Mouse (Mus musculus) cerebellum, postnatal 14 days (tissue): ENCODE data around the gene Them7.

ENCODE experiments used
- DNase-seq, 2 experiments: peaks; one replicate each; pipeline ENCODE4 v3.0.0; 2021; ENCODE audit warnings: mixed read lengths in 2 of 2

The Them7 gene

DNA sequence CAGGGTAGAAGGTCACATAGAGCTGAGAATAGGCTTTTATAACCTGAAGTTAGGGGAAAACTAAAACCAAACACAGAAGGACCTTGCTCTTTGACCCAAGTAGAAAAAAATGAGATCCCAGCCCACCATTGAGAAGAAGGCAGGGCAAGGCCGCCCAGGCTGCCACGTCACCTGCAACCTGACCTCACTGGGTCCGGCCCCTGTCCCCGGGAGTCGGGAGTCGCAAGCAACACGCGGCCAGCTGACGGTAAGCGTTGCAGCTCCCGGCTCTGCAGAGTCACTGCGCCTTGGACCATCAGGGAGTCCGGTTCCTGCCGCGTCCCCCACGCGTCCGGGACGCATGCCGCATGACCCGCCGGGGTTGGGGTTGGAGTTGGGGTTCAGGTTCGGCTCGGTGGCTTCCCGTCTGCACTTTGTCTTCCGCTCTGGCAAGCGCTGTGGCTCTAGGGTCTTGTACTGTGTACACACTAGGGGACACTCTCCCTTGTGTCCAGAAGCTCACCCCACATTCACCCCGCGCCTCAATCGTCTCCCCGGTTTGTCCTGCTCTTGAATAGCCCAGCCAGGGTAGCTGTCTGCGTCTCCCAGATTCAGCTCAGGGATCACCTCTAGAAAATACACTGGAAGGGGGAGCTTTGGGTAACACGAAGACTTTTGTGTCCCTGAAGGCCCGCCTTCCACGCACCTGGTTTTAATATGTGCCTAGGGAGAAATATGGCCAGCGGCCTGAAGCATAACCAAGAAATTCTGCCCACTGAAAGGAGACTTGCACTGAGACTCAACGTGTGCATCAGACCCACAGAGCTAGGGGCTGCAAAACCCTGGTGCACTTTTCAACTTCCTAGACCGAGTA, at the start of gene Them7:
TSS of gene Them7 (plus strand) at position 187 of the 853 bp plus-strand sequence.
- peak; percentile 16 to 18 for DNase-seq

DNA sequence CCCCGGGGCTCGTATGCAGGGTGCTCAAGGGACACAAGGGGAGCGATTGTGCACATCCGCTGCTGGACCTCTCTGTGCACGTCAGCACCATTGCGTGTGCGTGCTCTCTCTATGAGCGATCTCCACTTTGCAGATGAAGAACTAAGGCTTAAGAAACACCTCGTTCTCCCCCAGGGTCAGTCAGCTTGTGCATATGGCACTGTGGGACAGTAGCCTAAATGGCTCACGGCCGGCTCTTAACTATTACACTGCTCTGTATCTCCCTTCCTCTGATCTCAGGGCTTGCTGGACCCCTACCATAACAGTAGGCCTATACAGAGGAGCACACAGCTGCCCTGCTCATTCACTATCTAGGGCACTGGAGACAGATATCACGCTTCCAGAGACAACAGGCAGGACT, 45.2 kb upstream of the Them7 start:
- no peak for DNase-seq

DNA sequence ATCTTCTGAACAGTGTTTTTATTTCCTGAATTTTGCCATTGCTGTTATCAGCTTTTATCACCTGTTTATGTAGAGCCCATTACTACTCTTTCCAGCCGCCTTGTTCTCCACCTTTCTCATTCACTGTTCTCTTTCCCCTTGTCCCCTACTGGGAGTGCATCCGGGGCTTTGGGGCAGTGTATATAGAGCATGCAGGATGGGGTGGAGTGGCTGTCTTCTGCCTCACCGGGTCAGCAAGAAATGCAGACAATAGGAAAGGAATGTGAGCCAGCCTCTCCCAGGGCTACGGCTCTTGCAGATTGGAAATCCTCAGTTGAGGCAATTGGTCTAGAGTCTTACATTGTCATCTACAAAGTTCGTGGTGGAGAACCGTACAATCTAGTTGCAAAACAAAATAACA, 41.6 kb upstream of the Them7 start:
- DNase-seq = no peak

DNA sequence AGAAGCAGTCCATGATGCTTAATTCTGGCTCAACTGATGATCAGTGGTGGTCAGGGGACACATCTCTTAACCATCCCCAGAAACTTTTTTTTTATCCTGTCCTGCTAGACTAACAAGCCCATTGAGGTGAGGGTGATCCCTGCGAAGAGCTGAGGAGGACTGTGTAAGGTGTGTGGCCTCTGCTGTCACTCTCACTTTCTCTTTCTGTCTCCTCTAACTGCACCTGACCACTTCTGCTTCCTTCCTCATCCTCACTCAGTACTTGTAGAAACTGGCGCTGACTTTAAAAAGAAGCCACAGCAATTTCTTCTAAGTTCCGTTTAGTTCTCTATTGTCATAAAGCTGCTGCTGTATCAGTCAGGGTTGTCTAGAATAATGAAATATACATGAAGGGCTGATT, 39.0 kb upstream of the Them7 start:
- no peak for DNase-seq

DNA sequence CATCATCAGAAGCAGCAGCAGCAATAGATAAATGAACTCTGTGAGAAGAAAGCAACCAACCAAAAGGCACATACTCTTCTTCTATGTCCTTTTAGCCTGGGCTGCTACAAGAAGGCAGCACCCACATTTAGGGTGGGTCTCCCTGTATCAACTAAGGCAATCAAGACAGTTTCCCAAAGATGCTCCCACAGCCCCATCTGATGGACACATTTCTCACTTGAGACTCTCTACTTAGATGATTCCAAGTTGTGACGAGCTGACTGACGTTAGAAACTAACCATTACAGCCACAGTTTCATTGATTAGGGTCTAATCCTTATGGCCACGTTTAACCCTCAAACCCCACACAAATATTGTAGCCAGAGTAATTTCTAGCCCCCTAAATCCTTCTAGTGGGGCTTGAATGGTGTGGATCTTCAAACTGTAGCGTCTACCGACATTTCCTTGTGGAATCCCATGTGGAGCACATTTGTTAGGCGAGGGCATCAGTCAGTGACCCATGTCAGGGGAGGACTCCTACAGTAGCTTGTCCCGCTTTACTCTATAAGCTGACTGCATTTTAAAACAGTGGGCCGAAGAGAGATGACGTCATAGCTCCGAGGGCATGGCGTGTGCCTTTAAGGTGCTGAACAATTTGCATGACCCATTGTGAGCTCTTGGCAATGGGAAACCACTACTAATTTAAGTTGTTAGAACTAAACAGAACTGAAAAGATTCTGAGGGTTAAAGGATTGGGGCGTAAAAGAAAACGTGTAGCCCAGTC, 38.2 kb upstream of the Them7 start:
- no peak for DNase-seq

DNA sequence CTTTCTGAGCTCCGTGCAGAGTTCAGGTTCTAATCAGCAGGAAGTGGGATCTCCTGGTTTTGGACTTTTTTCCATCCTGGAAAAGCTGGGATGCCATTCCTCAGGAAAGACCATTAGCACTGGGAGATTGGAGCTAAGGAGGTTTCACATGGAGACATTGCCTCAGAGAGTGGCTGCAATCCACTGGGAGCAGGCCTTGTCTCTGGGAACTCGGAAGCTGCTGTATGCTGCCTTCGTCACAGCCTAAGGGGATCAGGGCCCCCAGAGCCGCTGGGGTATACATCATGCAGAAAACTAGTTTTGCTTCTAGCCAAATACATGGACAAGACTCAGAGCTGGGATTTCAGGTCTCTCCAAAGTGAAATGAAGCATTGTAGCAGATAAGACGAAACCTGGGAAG, 37.5 kb upstream of the Them7 start:
- DNase-seq = no peak

DNA sequence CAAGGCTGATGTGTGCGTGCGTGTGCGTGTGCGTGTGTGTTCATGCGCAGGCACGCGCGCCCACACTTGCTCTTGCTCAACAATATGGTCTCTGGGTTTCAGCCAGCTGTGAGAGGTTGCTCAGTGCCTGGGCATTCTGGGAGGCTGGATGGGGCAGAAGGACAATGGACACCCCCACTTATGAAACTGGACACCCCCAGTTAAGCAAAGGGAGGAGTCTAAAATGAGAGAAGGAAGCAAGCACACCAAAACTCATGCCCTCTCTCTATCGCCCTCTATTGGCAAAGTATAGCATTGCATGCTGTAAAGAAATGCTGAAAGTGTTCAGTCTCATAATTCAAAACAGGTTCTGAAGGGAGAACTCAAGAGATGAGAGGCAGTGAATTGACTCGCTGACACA, 35.9 kb upstream of the Them7 start:
- peak; percentile 16 for DNase-seq

DNA sequence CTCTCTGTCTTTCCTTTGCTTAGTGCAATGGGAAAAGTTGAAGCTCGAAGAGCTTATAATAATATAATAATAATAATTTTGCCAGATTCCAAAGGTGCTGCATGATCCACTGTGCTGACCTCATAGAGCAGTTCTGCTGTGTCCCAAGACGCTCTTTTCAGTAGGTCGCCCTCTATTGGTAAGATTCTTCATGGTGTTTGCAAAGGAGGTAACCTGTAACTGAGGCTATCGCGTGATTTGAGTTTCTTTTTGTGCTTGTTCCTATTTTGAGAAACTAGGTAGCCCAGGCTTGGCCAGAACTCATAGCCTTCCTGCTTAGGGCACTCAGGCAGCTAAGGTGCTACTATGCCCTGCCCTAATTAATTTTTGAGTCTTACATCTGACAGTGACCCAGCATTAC, 34.8 kb upstream of the Them7 start:
- peak; percentile 13 to 27 for DNase-seq

DNA sequence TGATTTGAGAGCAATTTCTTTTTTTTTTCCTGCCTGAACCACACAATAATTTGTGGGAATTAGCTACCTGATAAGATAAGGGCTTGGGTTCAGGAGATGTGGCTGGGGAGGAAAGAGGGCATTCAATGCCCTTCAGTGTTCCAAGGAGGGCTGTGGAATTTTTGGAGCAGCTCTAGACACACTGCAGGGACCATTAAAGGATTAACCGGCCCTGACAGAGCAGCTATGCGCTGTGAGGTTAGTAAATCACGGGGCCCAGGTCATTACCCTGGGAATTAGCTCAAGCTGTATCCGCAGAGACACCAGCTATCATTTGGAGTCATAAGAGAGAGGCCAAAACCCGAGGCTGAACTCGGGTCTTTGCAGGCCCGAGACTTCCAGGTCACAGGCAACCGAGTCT, 24.0 kb upstream of the Them7 start:
- DNase-seq = no peak

DNA sequence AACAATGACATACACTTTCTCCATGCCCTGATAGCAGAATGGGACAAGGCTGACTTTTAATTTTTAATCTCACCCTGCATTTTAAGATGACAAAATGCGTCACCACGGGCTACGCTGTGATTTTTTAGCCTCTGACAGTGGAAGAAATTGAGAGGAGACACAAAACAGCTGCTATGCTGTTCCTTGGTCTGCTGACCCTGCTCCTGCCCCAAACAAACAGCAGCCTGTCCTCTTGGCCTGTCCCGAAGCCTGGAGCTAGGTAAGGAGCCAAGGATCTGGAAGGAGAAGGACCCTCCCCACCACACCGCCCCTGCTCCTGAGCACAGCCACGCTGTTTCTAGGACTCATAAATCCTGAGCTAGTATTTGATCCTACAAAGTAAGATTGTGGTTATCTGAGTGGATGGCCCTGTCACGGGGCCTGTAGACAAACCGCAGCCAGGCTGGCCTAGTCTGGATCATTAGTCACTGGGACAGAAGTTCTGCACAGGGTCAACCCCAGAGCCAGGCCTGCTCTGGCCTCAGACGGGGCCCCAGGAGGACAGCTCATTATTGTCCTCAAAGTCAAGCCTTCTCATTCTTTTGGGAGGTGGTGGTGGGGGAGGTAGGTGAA, 17.5 kb upstream of the Them7 start:
- no peak for DNase-seq

DNA sequence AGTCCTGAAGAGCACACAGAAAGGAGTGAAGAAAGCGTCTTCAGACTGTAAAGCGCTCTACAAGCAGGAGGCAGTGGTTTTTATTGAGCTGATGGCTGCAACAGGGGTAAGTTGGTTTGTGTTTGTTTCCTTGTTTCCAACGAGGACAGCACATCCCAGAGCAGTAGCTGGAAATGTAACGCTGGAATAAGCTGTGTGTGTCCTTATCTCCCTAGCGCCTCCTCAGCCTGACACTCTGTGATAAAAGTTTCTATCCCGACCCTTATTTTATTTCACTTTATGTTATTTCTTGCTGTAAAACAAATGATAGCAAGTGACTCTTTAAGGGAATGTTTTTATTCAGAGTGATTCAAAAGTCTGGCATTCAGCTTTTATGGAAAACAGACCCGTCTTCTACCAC, 11.3 kb upstream of the Them7 start:
- DNase-seq = no peak

DNA sequence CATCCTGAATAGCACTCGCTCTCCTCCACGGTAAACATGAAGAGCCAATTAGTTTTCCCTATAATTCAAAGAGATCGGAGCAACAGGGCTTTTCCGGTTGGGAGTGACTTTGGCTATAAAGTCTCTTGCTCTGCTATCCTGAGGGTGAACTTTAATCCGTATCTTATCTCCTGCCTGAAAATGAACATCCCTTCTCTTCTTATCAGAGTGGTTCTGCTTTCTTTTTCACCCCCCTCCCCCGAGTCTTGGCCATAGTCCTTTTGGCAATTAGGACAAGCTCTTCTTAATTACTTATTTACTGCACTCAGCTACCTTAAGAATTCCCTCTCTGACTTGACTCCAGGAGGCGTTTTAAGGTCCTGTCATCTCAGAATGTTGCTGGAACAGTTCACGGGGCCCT, 8.2 kb upstream of the Them7 start:
- DNase-seq = no peak

DNA sequence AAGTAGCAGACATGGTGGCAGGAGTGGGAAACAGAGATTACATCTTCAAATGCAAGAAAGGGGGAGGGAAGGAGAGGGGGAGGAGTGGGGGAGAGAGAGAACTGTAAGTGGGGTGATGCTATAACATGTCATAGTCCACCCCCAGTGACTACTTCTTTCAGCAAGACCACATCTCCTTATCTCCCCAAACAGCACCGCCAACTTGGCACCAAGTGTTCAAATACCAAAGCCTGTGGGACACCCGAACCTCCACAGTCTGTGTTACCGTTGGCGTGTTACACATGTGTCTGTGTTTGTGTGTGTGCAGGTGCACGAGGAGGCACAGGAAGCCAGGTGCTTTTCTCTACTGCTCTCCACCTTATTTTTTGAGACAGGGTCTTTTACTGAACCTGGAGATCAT, 4.9 kb upstream of the Them7 start:
- DNase-seq = no peak

DNA sequence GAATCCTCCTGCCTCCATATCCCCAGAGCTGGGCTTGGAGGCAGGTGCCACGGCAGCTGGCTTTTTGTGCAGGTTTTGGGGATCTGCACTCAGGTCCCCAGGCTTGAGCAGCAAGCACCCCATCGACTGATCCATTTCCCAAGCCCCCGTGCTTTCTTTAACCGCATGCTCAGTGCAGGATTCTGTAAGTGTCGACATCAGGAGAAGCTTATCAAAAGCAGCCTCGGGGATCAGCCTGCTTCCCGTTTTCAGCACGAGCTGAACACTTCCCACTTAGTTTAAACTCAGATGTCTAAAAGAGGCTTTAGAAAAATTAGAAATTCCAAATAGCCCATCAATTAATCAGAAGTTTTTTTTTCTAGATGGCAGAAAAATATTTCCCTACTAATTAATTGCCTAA, 4.5 kb upstream of the Them7 start:
- no peak for DNase-seq

DNA sequence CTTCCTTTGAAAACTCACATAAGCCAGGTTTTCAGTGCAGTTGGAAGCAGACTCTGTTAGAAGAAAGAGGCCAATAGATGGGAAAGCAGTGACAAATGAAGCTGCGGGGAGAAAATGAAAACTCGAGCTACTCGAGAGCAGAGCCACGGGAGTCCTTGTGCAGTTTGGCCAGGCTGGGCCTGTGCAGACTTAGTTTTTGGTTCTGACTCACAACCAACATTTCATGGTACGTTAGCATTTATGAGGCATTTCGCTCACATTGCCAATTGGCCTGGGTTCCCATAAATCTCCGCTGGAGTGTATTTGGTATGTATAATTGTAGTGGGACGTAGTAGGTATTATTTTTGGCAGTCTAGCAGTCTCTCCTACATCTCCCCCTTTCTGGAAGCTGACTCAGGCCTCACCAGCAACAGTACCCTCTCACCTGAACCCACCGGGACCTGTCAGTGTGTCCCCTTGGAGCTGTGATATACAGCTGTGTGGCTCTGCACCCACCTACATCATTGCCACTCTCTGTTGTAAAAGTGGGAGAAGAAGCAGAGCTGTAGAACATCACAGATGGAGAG, 3.3 kb upstream of the Them7 start:
- peak; percentile 20 to 44 for DNase-seq

DNA sequence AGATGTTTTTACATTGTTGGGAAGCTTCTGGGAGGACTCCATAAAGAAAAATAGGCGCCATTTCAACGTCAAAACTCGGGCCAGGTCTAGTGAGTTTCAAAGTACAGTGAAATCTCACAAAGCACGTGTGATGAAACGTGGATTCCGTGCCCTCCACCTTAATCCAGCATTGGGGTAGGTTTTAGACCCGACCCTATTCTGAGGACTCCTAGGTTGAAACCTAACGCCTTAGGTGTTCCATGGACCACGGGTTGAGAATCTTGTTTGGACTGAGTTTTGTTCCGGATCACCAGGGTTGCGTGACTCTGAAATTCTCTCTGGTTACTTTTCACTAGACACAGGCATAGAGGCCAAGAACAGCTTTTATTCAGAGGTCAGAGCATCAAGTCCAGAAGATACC, 514 bp upstream of the Them7 start:
- DNase-seq = no peak

DNA sequence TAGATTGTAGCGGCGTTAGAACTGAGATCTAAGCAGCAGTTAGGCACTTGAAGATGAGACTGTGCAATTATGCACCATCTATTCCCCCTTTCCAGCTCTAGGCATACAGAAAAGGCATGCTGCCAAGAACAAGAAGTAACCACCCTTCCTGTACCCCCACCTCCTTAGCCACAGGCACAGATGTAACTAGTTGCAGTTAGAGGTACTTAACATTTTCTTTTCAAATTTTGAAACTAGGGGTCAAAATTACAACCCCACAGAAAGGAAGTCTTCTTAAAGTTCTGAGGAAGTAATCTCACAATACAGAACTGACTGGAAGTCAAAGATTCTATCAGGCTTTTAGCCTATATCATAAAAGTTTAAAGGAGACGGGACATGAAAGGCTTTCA, 861 bp downstream of the Them7 start:
- no peak for DNase-seq

DNA sequence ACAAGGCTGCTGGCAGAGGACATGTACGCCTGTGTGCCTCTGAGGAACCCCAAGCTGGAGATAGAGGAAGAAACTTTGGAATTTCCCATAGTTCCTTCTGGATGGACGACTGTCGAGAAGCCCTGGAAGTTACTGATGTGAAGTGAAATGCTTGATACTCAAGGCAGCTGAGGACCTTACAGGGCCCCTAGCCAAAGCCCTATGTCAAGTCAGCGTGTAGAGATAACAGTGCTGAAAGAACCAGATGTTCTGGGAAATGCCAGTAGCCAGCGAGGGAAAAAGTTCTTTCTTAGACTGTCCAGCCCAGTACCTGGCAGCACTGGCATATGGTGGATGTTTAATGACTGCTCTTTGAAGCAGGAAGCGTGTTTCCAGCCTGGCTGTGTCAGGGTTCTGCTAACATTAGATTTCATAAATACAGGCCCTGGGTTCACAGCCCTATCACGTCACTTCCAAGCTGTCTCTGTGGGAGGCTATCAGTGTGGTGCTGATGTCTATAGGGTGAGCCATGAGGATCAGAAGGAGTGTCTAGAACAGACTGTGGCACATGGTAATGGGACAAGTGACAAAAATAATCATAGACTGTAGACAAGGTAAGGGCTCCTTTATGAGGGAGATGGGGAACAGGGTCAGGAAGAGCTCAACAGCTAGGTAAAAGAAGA, 2.3 kb downstream of the Them7 start:
- DNase-seq = no peak

DNA sequence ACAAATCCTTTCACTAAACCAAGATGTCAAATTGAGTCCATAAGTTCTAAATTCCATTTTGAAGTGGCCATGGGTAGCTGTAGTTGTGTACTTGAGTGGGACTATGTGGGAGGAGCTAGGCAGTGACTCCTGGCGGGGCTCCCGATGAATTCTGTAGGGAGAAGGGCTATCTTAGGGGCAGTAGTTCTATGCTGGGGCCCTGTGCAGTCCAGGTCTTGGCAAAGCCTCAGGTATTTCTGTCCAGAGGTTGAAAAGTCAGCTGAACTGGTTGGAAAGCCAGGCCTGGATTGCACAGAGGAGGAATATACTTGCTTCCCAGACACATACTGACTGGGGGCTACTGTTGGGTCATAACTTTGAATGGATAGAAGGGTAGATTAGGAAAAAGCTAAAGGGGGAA, 4.3 kb downstream of the Them7 start:
- no peak for DNase-seq

DNA sequence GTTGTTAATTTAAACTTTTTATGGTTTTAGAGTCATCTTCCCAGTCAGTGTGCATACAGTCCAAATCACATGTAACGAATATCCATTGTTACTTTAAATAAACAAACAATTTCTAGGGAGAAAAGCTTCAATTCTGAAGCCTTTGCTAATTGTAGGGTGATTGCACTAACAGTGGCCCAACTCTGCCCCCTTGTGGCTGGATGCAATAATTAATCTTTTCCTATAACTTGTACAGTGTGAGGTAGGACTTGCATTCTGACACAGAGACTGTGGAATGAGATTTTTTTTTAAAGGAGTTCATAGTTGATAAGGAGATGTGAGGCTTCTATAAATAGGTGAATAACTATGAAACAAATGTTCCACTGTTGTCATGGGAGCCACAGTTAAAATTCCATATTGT, 6.2 kb downstream of the Them7 start:
- DNase-seq = peak; percentile 87 to 91

DNA sequence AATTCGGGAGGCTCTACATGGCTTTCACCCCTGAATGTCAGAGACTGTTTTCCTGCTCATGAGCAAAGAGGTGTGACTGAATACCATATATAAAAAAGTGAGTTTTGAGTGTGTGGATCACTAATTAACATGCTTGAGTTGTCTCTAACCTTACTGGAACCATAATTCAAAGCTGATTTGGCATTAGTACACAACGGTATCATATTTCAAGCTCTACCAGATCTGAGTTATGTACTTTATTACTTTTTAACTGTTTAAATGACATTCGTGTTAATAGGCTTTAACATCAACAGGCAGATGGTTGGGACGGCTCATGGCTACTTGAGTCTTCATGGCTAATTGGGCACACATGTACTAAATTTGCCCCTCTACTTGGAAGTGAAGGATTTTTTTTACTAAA, 8.3 kb downstream of the Them7 start:
- no peak for DNase-seq

DNA sequence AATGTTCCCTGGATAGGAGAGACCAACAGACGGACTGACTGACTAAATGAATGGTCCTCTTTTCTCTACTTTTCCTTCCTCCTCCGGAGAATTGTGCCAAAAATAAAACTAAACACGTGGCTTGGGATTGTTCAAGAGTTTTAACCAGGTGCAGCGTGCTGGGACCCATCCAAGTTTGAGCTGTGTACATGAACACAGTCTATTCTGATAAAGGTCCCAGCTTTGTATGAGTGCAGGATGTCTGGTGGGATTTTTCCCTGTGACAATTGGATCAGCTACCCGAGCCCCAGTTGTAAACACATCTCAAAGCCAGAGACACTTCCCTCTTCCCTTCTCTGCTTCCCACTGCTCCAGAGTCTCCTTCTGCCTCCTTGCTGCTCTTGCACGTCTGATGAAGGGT, 10.2 kb downstream of the Them7 start:
- DNase-seq = no peak
